Mouse (Mus musculus): ENCODE data around the gene Pcid2. TPM values are rescaled to one million over a fixed set of nuclear protein-coding genes. Genes with fewer than 3 reads are reported as not detected.

Pcid2 gene
- polyA plus RNA-seq, 1 experiment from 2014 or later: 13.9 TPM

GRCm38 (mm10) chr8:13118516-13118915 lies 13.3 kb upstream of the Pcid2 start:
- Histone ChIP-seq H3K4me3 (ENCODE audit: low read depth, low read length) (no peak overlapping the region), H3K4me2 (replicated peaks; ENCODE audit: low read depth) (no peak overlapping the region), H3K36me3 (ENCODE audit: control insufficient read depth, insufficient read depth, low read length) (peaks cover 17% of the 10 kb centered on the region; the same call in 1 of the 2 replicates), H3K27ac (replicated peaks) (no peak overlapping the region), H3K4me1 (replicated peaks; ENCODE audit: control insufficient read depth, insufficient read depth) (no peaks in the 10 kb centered on the region), H3K27me3 (ENCODE audit: control insufficient read depth, insufficient read depth, low read length) (no peaks in the 10 kb centered on the region), H3K9me3 (ENCODE audit: control insufficient read depth, low read length) (no peaks in the 10 kb centered on the region), H3K9ac (ENCODE audit: low read length) (no peak overlapping the region)
- WGBS: 88% methylated on average over 3 of the region's 3 CpGs
- ATAC-seq (ENCODE audit: low FRiP score, low TSS enrichment): no peak
- no peak for DNase-seq (ENCODE audit: low spot score)
- TF ChIP-seq EP300 (optimal IDR thresholded peaks at IDR 0.05) (no peak), CTCF (IDR thresholded peaks at IDR 0.05; ENCODE audit: low read depth) (no peak)

- no peaks in the 10 kb centered on the region for H3K9me3 ChIP-seq (ENCODE audit: control insufficient read depth, low read length)
- H3K4me3 ChIP-seq (ENCODE audit: low read depth, low read length): no peak overlapping the region
- no peaks in the 10 kb centered on the region for H3K4me1 ChIP-seq (replicated peaks; ENCODE audit: control insufficient read depth, insufficient read depth)
- WGBS: 94% methylated on average over 2 of the region's 2 CpGs
- H3K27me3 ChIP-seq (ENCODE audit: control insufficient read depth, insufficient read depth, low read length): no peaks in the 10 kb centered on the region
- no peak overlapping the region for H3K9ac ChIP-seq (ENCODE audit: low read length)
- peaks cover 12% of the 10 kb centered on the region; the same call in 1 of the 2 replicates for H3K36me3 ChIP-seq (ENCODE audit: control insufficient read depth, insufficient read depth, low read length)
- TF ChIP-seq EP300 (optimal IDR thresholded peaks at IDR 0.05) (no peak), CTCF (IDR thresholded peaks at IDR 0.05; ENCODE audit: low read depth) (no peak)
- DNase-seq (ENCODE audit: low spot score) (no peak), ATAC-seq (ENCODE audit: low FRiP score, low TSS enrichment) (no peak)
- no peak overlapping the region for H3K4me2 ChIP-seq (replicated peaks; ENCODE audit: low read depth)
- no peak overlapping the region for H3K27ac ChIP-seq (replicated peaks)
Measured at GRCm38 (mm10) chr8:13117096-13117495, 11.8 kb upstream of the Pcid2 start.

- TF ChIP-seq CTCF (IDR thresholded peaks at IDR 0.05; ENCODE audit: low read depth): no peak
- TF ChIP-seq EP300 (optimal IDR thresholded peaks at IDR 0.05): no peak
- ATAC-seq (ENCODE audit: low FRiP score, low TSS enrichment): no peak
- DNase-seq (ENCODE audit: low spot score): no peak
- no peak overlapping the region for H3K4me3 ChIP-seq (ENCODE audit: low read depth, low read length)
- H3K9ac ChIP-seq (ENCODE audit: low read length): no peak overlapping the region
- no peaks in the 10 kb centered on the region for H3K9me3 ChIP-seq (ENCODE audit: control insufficient read depth, low read length)
- 90% methylated on average over 4 of the region's 4 CpGs for WGBS
- H3K36me3 ChIP-seq (ENCODE audit: control insufficient read depth, insufficient read depth, low read length): peaks cover 8% of the 10 kb centered on the region; the same call in 1 of the 2 replicates
- no peaks in the 10 kb centered on the region for H3K4me1 ChIP-seq (replicated peaks; ENCODE audit: control insufficient read depth, insufficient read depth)
- H3K4me2 ChIP-seq (replicated peaks; ENCODE audit: low read depth): no peak overlapping the region
- no peaks in the 10 kb centered on the region for H3K27me3 ChIP-seq (ENCODE audit: control insufficient read depth, insufficient read depth, low read length)
- H3K27ac ChIP-seq (replicated peaks): no peak overlapping the region
Measured at GRCm38 (mm10) chr8:13113232-13113631, 8.0 kb upstream of the Pcid2 start.

- no peaks in the 10 kb centered on the region for H3K27me3 ChIP-seq (ENCODE audit: control insufficient read depth, insufficient read depth, low read length)
- no peak for ATAC-seq (ENCODE audit: low FRiP score, low TSS enrichment)
- TF ChIP-seq CTCF (IDR thresholded peaks at IDR 0.05; ENCODE audit: low read depth): no peak
- TF ChIP-seq EP300 (optimal IDR thresholded peaks at IDR 0.05): no peak
Measured at GRCm38 (mm10) chr8:13111917-13112316, 6.7 kb upstream of the Pcid2 start.

GRCm38 (mm10) chr8:13109416-13109960 lies 4.2 kb upstream of the Pcid2 start:
- Histone ChIP-seq H3K4me2 (replicated peaks; ENCODE audit: low read depth) (no peak overlapping the region), H3K36me3 (ENCODE audit: control insufficient read depth, insufficient read depth, low read length) (no peaks in the 10 kb centered on the region), H3K27me3 (ENCODE audit: control insufficient read depth, insufficient read depth, low read length) (no peaks in the 10 kb centered on the region), H3K4me1 (replicated peaks; ENCODE audit: control insufficient read depth, insufficient read depth) (no peaks in the 10 kb centered on the region), H3K27ac (replicated peaks) (no peak overlapping the region), H3K9me3 (ENCODE audit: control insufficient read depth, low read length) (no peaks in the 10 kb centered on the region), H3K4me3 (ENCODE audit: low read depth, low read length) (no peak overlapping the region), H3K9ac (ENCODE audit: low read length) (no peak overlapping the region)
- DNase-seq (ENCODE audit: low spot score) (no peak), ATAC-seq (ENCODE audit: low FRiP score, low TSS enrichment) (no peak)
- WGBS: 54% methylated on average over 1 of the region's 1 CpGs
- TF ChIP-seq EP300 (optimal IDR thresholded peaks at IDR 0.05) (no peak), CTCF (IDR thresholded peaks at IDR 0.05; ENCODE audit: low read depth) (no peak)

More at GRCm38 (mm10) chr8:13111917-13112316, 6.7 kb upstream of the Pcid2 start:
- no peak overlapping the region for H3K4me3 ChIP-seq (ENCODE audit: low read depth, low read length)
- no peak overlapping the region for H3K9ac ChIP-seq (ENCODE audit: low read length)
- H3K4me2 ChIP-seq (replicated peaks; ENCODE audit: low read depth): no peak overlapping the region
- DNase-seq (ENCODE audit: low spot score): no peak
- no peak overlapping the region for H3K27ac ChIP-seq (replicated peaks)
- H3K36me3 ChIP-seq (ENCODE audit: control insufficient read depth, insufficient read depth, low read length): peaks cover 5% of the 10 kb centered on the region; the same call in 1 of the 2 replicates
- WGBS: 81% methylated on average over 11 of the region's 11 CpGs
- H3K4me1 ChIP-seq (replicated peaks; ENCODE audit: control insufficient read depth, insufficient read depth): no peaks in the 10 kb centered on the region
- H3K9me3 ChIP-seq (ENCODE audit: control insufficient read depth, low read length): no peaks in the 10 kb centered on the region

- Histone ChIP-seq H3K4me2 (replicated peaks; ENCODE audit: low read depth) (no peak overlapping the region), H3K4me1 (replicated peaks; ENCODE audit: control insufficient read depth, insufficient read depth) (peaks cover 1% of the 10 kb centered on the region; the same call in 1 of the 2 replicates), H3K27ac (replicated peaks) (no peak overlapping the region), H3K9me3 (ENCODE audit: control insufficient read depth, low read length) (no peaks in the 10 kb centered on the region), H3K4me3 (ENCODE audit: low read depth, low read length) (no peak overlapping the region), H3K9ac (ENCODE audit: low read length) (no peak overlapping the region), H3K36me3 (ENCODE audit: control insufficient read depth, insufficient read depth, low read length) (no peaks in the 10 kb centered on the region), H3K27me3 (ENCODE audit: control insufficient read depth, insufficient read depth, low read length) (no peaks in the 10 kb centered on the region)
- ATAC-seq (ENCODE audit: low FRiP score, low TSS enrichment) (no peak), DNase-seq (ENCODE audit: low spot score) (no peak)
- 83% methylated on average over 8 of the region's 8 CpGs for WGBS
- TF ChIP-seq EP300 (optimal IDR thresholded peaks at IDR 0.05): no peak
- TF ChIP-seq CTCF (IDR thresholded peaks at IDR 0.05; ENCODE audit: low read depth): no peak
Measured at GRCm38 (mm10) chr8:13108967-13109366, 3.7 kb upstream of the Pcid2 start.

All from stomach, postnatal 0 days (tissue).